Mouse (Mus musculus) cerebellum, adult 2 months (tissue): ENCODE results near the gene Capzb. TPM values are rescaled to one million over a fixed set of nuclear protein-coding genes. Genes with fewer than 3 reads are reported as not detected.

Experiments
- DNase-seq, 2 experiments: peaks; one replicate each; pipeline ENCODE4 v3.0.0; 2021
- H3K27ac ChIP-seq: fragments of 200-500 bp; 2 replicates; pipeline ENCODE4 v1.5.1; 2012; ENCODE audit warnings: low read length, control low read depth, inconsistent platforms; ENCODE audit not compliant: insufficient read depth
- H3K27me3 ChIP-seq: fragments of 200-500 bp; 2 replicates; pipeline ENCODE4 v1.6.1; 2012; ENCODE audit warnings: inconsistent platforms, mild to moderate bottlenecking, low read length, moderate library complexity; ENCODE audit not compliant: control insufficient read depth, insufficient read depth
- H3K4me1 ChIP-seq: fragments of 200-500 bp; 2 replicates; pipeline ENCODE4 v1.6.1; 2011; ENCODE audit warnings: low read length; ENCODE audit not compliant: control insufficient read depth, insufficient read depth
- H3K4me3 ChIP-seq: fragments of 200-500 bp; replicated peaks from 2 replicates; pipeline ENCODE3; 2011; ENCODE audit warnings: mild to moderate bottlenecking, low read depth, low read length, control low read depth; ENCODE audit not compliant: insufficient read depth
- CTCF ChIP-seq: fragments of 200-500 bp; IDR thresholded peaks from 2 replicates; pipeline ENCODE4 v1.5.1; 2011; ENCODE audit warnings: low read depth, mild to moderate bottlenecking, control low read depth, low read length, moderate library complexity, borderline replicate concordance; ENCODE audit not compliant: insufficient read depth
- POLR2A ChIP-seq: fragments of 200-500 bp; IDR thresholded peaks from 2 replicates; pipeline ENCODE4 v1.6.1; 2011; ENCODE audit warnings: low read length, control low read depth, borderline replicate concordance; ENCODE audit not compliant: insufficient read depth
- WGBS: fragments of 180-500 bp; shearing (Covaris S2); methylation state at CpG from one replicate; pipeline ENCODE4 v1.1.7; 2018; 5-methylcytosine and 5-hydroxymethylcytosine counted together
- polyA plus RNA-seq: library from polyadenylated mRNA; depleted of rRNA; stranded (reverse); fragments of >200 nt; gene quantifications from 2 replicates; pipeline ENCODE4 v1.2.3, GENCODE M21; 2012

Gene Capzb
- polyA plus RNA-seq, 1 experiment = 220 TPM

DNA sequence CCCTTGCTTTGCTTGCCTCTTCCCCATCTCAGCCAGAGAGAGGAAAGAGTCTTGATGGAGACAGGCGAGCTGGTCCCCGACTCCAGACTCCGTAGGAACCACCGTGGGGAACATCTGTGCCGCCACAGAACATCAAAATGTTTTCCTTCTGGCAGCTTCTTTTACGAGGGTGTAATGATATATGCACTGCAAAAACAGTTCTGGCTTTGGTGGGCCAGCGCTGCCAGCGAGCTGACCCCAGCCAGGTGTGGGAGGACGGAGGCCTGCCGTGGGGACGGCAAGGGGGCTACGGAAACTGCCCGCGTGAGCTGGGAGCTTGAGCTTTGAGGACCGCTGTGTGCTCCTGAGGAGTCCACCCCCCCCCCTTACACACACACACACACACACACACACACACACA is 92.2 kb downstream of the Capzb start:
- no peak for DNase-seq
- H3K4me1 ChIP-seq = peaks cover 33% of the 10 kb centered on the region
- H3K27ac ChIP-seq = no peak overlapping the region
- WGBS = 86% methylated on average over 15 of the region's 15 CpGs
- TF ChIP-seq POLR2A (no peak), CTCF (no peak)
- no peaks in the 10 kb centered on the region for H3K27me3 ChIP-seq
- H3K4me3 ChIP-seq = no peak overlapping the region

DNA sequence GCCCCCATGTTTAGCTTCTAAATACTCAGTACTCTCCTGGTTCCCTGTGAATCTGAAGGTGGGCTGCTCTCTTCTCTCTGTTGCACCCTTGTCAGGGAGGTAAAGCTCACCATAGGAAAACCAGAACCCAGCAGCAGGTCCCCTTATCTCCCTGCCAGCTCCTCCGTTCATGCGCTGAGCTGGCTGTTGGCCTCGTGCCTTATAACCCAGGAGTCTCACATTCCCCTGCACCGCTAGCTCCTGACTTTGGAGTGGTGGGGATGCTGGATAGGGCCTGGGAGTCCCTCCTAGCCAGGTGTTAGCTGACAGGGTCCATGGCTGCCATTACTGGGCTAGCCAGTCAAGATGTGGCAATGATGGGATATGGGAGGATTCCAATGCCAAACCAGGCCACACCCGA is 93.5 kb downstream of the Capzb start:
- H3K4me3 ChIP-seq = no peak overlapping the region
- H3K27ac ChIP-seq = no peak overlapping the region
- TF ChIP-seq CTCF (no peak), POLR2A (no peak)
- 35% methylated on average over 5 of the region's 5 CpGs for WGBS
- H3K27me3 ChIP-seq = no peaks in the 10 kb centered on the region
- DNase-seq = peak in 1 of 2 experiments; percentile 37
- peaks cover 33% of the 10 kb centered on the region for H3K4me1 ChIP-seq

DNA sequence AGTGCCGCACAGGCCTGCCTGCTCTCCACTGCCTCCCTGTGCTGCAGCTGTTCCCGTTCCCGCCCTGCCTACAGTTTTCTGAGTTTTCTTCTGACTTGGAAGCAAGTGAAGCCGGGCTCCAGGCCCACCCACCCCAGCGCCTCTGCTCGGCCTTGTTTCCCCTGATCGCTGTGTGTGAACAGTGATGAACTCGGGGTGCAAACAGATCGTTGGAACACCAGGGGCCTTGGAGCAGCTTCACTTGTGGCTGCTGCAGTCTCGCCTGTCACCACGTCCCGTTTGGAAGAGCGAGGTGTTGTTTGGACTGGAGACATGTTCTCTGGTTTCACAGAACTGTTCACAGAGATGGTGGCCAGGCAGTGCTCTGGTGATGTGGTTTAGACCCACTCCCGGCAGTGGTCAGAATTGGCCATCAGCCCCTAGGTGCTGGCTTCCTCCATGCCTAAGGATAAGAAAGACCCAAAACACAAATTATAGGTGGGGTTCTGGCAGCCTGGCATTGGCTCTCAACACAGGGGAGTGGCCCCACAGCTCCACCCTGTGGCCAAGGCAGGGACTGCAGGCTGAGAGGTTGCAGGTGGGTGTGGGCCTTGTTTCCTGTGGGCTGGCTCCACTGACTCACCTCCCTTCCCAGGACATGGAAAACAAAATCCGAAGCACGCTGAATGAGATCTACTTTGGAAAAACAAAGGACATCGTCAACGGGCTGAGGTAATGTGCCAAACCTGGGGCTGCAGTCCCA is 94.6 kb downstream of the Capzb start:
- Histone ChIP-seq H3K4me1 (peaks cover 35% of the 10 kb centered on the region), H3K27ac (no peak overlapping the region), H3K27me3 (no peaks in the 10 kb centered on the region), H3K4me3 (no peak overlapping the region)
- peak; percentile 73 to 86 for DNase-seq
- TF ChIP-seq CTCF (peak; percentile 94), POLR2A (no peak)
- WGBS = 79% methylated on average over 18 of the region's 18 CpGs

DNA sequence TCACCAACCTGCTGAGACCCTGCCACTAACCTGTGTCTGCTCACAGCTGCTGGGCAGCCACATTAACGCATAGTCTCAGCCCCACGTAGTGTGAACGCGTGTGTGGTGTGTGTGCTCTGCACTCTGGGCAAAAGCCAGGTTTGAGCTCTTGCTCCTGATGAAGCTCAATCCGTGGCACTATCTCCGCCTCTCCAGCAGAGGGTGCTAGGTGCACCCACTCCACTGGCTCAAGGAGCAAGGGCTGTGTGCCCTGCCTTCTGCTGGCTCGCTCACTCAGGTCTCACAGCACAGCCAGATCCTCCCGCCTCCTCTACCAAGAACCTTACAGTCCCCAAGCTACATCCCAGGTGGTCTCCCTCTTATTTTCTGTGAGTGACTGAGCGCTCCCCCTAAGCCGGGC is 96.3 kb downstream of the Capzb start:
- no peaks in the 10 kb centered on the region for H3K27me3 ChIP-seq
- DNase-seq = peak; percentile 76 to 84
- H3K4me1 ChIP-seq = peaks cover 23% of the 10 kb centered on the region
- TF ChIP-seq CTCF (peak; percentile 95), POLR2A (no peak)
- H3K27ac ChIP-seq = no peak overlapping the region
- no peak overlapping the region for H3K4me3 ChIP-seq
- WGBS = 22% methylated on average over 10 of the region's 10 CpGs

DNA sequence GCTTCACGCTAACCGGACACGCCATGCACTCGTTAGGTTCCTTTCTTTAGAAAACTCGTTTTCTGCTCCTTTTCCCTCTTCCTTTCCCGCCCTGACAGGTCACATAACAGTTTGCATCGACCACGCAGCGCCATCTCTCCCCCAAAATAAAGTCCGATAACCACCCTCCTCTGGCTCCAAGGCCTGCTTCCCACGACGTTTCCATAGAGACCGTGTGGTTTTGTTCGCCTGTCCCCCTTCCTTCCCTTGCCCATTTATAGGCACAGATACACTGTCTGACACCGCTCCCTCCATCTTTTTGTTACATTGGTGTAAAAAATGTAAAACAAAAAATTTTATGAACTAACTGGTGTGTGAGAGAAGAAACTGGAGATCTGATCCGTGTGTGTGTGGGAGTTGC is 98.4 kb downstream of the Capzb start:
- Histone ChIP-seq H3K4me1 (peaks cover 23% of the 10 kb centered on the region), H3K27ac (no peak overlapping the region), H3K27me3 (no peaks in the 10 kb centered on the region), H3K4me3 (no peak overlapping the region)
- no peak for DNase-seq
- TF ChIP-seq POLR2A = no peak
- no peak for TF ChIP-seq CTCF
- WGBS = 80% methylated on average over 16 of the region's 16 CpGs

DNA sequence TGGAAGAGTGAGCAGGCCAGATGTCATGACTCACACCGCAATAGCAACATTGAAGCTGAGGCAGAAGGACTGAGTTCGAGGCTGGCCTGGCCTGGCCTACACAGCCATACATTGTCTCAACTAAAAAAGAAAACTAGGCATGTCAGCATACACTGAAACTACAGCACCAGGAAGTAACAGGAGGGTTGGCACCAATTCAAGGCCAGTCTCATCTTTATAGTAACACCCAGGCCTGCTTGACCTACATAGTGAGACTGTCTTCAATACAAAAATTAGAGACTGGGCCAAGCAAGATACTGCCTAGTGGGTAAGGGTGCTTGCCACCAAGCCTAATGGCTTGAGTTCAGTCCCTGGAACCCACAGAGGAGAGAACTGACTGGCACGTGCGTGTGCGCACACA is 99.3 kb downstream of the Capzb start:
- TF ChIP-seq CTCF (no peak), POLR2A (no peak)
- 62% methylated on average over 5 of the region's 5 CpGs for WGBS
- no peak overlapping the region for H3K27ac ChIP-seq
- peaks cover 21% of the 10 kb centered on the region for H3K4me1 ChIP-seq
- no peak overlapping the region for H3K4me3 ChIP-seq
- DNase-seq = peak in 1 of 2 experiments; percentile 27
- H3K27me3 ChIP-seq = no peaks in the 10 kb centered on the region

GRCm38 (mm10) chr4:139297566-139297965 is 104.9 kb downstream of the Capzb start:
- Histone ChIP-seq H3K27ac (peak overlapping the region; percentile 61), H3K27me3 (no peaks in the 10 kb centered on the region)

More at GRCm38 (mm10) chr4:139297566-139297965, 104.9 kb downstream of the Capzb start:
- WGBS = 9% methylated on average over 4 of the region's 4 CpGs
- TF ChIP-seq CTCF = peak; percentile 59; the same call in 1 of the 2 replicates
- 0 out of 2 replicates have a peak, but pooled peaks have one; percentile 11 for TF ChIP-seq POLR2A
- Histone ChIP-seq H3K4me1 (peaks cover 38% of the 10 kb centered on the region), H3K4me3 (no peak overlapping the region)
- DNase-seq = peak; percentile 96 to 98
